ENCODE assay signal across 9 mouse cellular contexts in genomic region chr9:13425031-13425940, GRCm38 (mm10). TPM values are rescaled to one million over a fixed set of nuclear protein-coding genes. Genes with fewer than 3 reads are reported as not detected.
DNase-seq lines count a peak whose midpoint lies in the region; ATAC-seq and TF ChIP-seq lines count a peak whose summit lies in the region.
"Had no signal": no experiment of that assay in that cellular context is flagged by ENCODE, and none has a peak within 500 bp of the region (broad histone marks: within the 10 kb centered on the region; RNA-seq: fewer than 3 reads in every experiment).

No protein-coding gene starts in this region.

- no peak overlapping the region for H3K4me3 ChIP-seq in spleen, adult 2 months (ENCODE audit: extremely low read depth, insufficient read depth, insufficient read length)
- H3K4me3 ChIP-seq in embryonic facial prominence, embryonic 12.5 days: no peak overlapping the region
- no peak overlapping the region for H3K4me3 ChIP-seq in midbrain, embryonic 16.5 days (ENCODE audit: low read depth, low read length)

- intact Hi-C loops in left cerebral cortex, postnatal 36 days (cut with DNase I): no loop called here

- ATAC-seq in embryonic facial prominence, embryonic 12.5 days (ENCODE audit: insufficient number of reproducible peaks, insufficient read depth, low FRiP score, low TSS enrichment): peak; percentile 89
- peak; percentile 95 for ATAC-seq in midbrain, embryonic 16.5 days

- peak overlapping the region; percentile 32; the same call in 1 of the 2 replicates for H3K27ac ChIP-seq in spleen, adult 2 months (ENCODE audit: insufficient read depth, low read length)
- peak overlapping the region; percentile 74 for H3K27ac ChIP-seq in embryonic facial prominence, embryonic 12.5 days
- H3K27ac ChIP-seq in midbrain, embryonic 16.5 days (ENCODE audit: low read length): peak overlapping the region; percentile 69

- H3K9me3 ChIP-seq in embryonic facial prominence, embryonic 12.5 days: no peaks in the 10 kb centered on the region
- H3K9me3 ChIP-seq in midbrain, embryonic 16.5 days (replicated peaks; ENCODE audit: control insufficient read depth, low read length, poor library complexity, severe bottlenecking): no peaks in the 10 kb centered on the region

- H3K4me2 ChIP-seq in embryonic facial prominence, embryonic 12.5 days (replicated peaks): peak overlapping the region; percentile 25
- H3K4me2 ChIP-seq in midbrain, embryonic 16.5 days (ENCODE audit: low read length): peak overlapping the region; percentile 17

- H3K4me1 ChIP-seq in spleen, adult 2 months (ENCODE audit: control insufficient read depth, insufficient read depth, insufficient read length): peaks cover 10% of the 10 kb centered on the region
- H3K4me1 ChIP-seq in embryonic facial prominence, embryonic 12.5 days: peaks cover 30% of the 10 kb centered on the region
- peaks cover 10% of the 10 kb centered on the region for H3K4me1 ChIP-seq in midbrain, embryonic 16.5 days (ENCODE audit: control insufficient read depth, insufficient read depth, low read length)

- no peak for TF ChIP-seq CTCF in spleen, adult 2 months (IDR thresholded peaks at IDR 0.05; ENCODE audit: extremely low read depth, insufficient read depth, insufficient read length, insufficient replicate concordance)

- no peaks in the 10 kb centered on the region for H3K27me3 ChIP-seq in spleen, adult 2 months (ENCODE audit: control insufficient read depth, insufficient read depth, low read length)
- H3K27me3 ChIP-seq in embryonic facial prominence, embryonic 12.5 days: no peaks in the 10 kb centered on the region
- H3K27me3 ChIP-seq in midbrain, embryonic 16.5 days (ENCODE audit: control insufficient read depth, insufficient read depth, low read depth, low read length): no peaks in the 10 kb centered on the region

- no peak for TF ChIP-seq POLR2A in spleen, adult 2 months (IDR thresholded peaks at IDR 0.05; ENCODE audit: low read depth, low read length)

- DNase-seq in spleen, adult 2 months (ENCODE audit: low read depth in 1 of 2, low spot score in 2 of 2): no peak
- no peak for DNase-seq in spleen, postnatal 14 days (ENCODE audit: low spot score in 2 of 2)
- peak; percentile 83 to 84 for DNase-seq in heart, adult 9 months (ENCODE audit: low spot score in 2 of 2)
- peak; percentile 73 for DNase-seq in kidney, adult 18-20 months
- peak; percentile 11 to 17 for DNase-seq in left cerebral cortex, postnatal 36 days (ENCODE audit: low spot score in 2 of 2)
- DNase-seq in testis, postnatal 10 days (ENCODE audit: low spot score): peak; percentile 64

- 69% methylated on average over 7 of the region's 7 CpGs for WGBS in spleen, adult 2 months
- 23% methylated on average over 7 of the region's 7 CpGs for WGBS in embryonic facial prominence, embryonic 12.5 days
- 5% methylated on average over 7 of the region's 7 CpGs for WGBS in midbrain, embryonic 16.5 days

- H3K9ac ChIP-seq in embryonic facial prominence, embryonic 12.5 days: no peak overlapping the region
- H3K9ac ChIP-seq in midbrain, embryonic 16.5 days (ENCODE audit: low read depth, low read length): no peak overlapping the region

- no peaks in the 10 kb centered on the region for H3K36me3 ChIP-seq in spleen, adult 2 months (ENCODE audit: control insufficient read depth, insufficient read depth, low read length)
- H3K36me3 ChIP-seq in embryonic facial prominence, embryonic 12.5 days: no peaks in the 10 kb centered on the region
- no peaks in the 10 kb centered on the region for H3K36me3 ChIP-seq in midbrain, embryonic 16.5 days (ENCODE audit: control insufficient read depth, insufficient read depth, low read length)

RNA-seq across cellular contexts. Expression of gene Gm17571, which starts 21.3 kb away (rescaled TPM):
- polyA plus RNA-seq in spleen, adult 2 months (2012; rRNA removed): not detected in 2 replicates
- not detected in 2 replicates for polyA plus RNA-seq in embryonic facial prominence, embryonic 12.5 days (2016; fragmentation: Nextera tagmentation; extraction: Ambion mirVana)
- total RNA-seq in left cerebral cortex, postnatal 36 days (2021): not detected
- polyA plus RNA-seq in midbrain, embryonic 16.5 days (2015; fragmentation: Nextera tagmentation; extraction: Ambion mirVana): not detected in 2 replicates
- total RNA-seq: liver, adult 2 months had no signal
- polyA plus RNA-seq: liver, adult 2 months had no signal

Comparison
In these comparisons a context has a peak if more than half of its experiments do, and no peak if none do; other contexts are left out.
1. DNase-seq: peak in heart, adult 9 months (2 of 2), kidney, adult 18-20 months (single experiment), left cerebral cortex, postnatal 36 days (2 of 2) and testis, postnatal 10 days (single experiment); none in spleen, adult 2 months (0 of 2) and spleen, postnatal 14 days (0 of 2).
2. Peak in every context shown above with its lines, with median percentiles within 50 percentile points of each other: H3K27ac ChIP-seq.